Mouse (Mus musculus): Measurements from ENCODE around the gene Hmcn2. TPM values are rescaled to one million over a fixed set of nuclear protein-coding genes. Genes with fewer than 3 reads are reported as not detected.

Gene Hmcn2
- polyA plus RNA-seq, 1 experiment from 2014 or later: 5.6 TPM

- ATAC-seq (ENCODE audit: insufficient read depth, low FRiP score): no peak
- Histone ChIP-seq H3K4me1 (ENCODE audit: control insufficient read depth, insufficient read depth, low read length) (no peaks in the 10 kb centered on the region), H3K9me3 (replicated peaks; ENCODE audit: control insufficient read depth, low read length) (no peaks in the 10 kb centered on the region), H3K36me3 (ENCODE audit: control insufficient read depth, insufficient read depth, low read length) (no peaks in the 10 kb centered on the region), H3K27me3 (ENCODE audit: control insufficient read depth, insufficient read depth, low read length) (no peaks in the 10 kb centered on the region), H3K9ac (ENCODE audit: low read length) (no peak overlapping the region), H3K4me2 (ENCODE audit: low read depth, low read length) (no peak overlapping the region), H3K27ac (ENCODE audit: low read length) (no peak overlapping the region), H3K4me3 (replicated peaks; ENCODE audit: low read length) (no peak overlapping the region)
- 63% methylated on average over 5 of the region's 5 CpGs for whole genome bisulfite sequencing
Observed at GRCm38 (mm10) chr2:31356771-31357170, 42.6 kb downstream of the Hmcn2 start.

GRCm38 (mm10) chr2:31359316-31359715, 45.1 kb downstream of the Hmcn2 start:
- Histone ChIP-seq H3K36me3 (ENCODE audit: control insufficient read depth, insufficient read depth, low read length) (no peaks in the 10 kb centered on the region), H3K4me3 (replicated peaks; ENCODE audit: low read length) (no peak overlapping the region), H3K4me1 (ENCODE audit: control insufficient read depth, insufficient read depth, low read length) (no peaks in the 10 kb centered on the region), H3K9ac (ENCODE audit: low read length) (no peak overlapping the region), H3K4me2 (ENCODE audit: low read depth, low read length) (no peak overlapping the region), H3K27ac (ENCODE audit: low read length) (no peak overlapping the region), H3K9me3 (replicated peaks; ENCODE audit: control insufficient read depth, low read length) (no peaks in the 10 kb centered on the region), H3K27me3 (ENCODE audit: control insufficient read depth, insufficient read depth, low read length) (no peaks in the 10 kb centered on the region)
- WGBS: 74% methylated on average over 7 of the region's 7 CpGs
- no peak for ATAC-seq (ENCODE audit: insufficient read depth, low FRiP score)

DNA sequence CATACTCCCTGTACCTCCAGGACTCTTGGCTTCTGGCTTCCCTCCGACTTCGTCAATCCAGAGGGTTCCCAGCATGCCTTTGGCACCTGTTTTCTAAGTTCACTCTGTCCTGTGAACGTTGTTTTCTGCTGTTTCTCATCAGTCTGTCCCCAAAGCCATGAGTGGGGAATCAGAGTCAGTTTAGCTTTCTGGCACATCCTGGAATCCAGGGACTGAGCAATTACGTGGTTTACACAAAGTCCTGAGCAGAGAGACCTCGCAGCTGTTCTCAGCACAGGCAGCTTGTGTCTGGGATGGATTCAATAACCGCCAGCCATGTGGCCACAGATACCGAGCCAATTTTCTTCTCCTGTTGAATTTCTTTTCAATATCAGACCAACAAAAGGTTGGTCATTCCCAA, 53.0 kb downstream of the Hmcn2 start:
- no peak overlapping the region for H3K4me3 ChIP-seq (replicated peaks; ENCODE audit: low read length)
- H3K27me3 ChIP-seq (ENCODE audit: control insufficient read depth, insufficient read depth, low read length): no peaks in the 10 kb centered on the region
- H3K36me3 ChIP-seq (ENCODE audit: control insufficient read depth, insufficient read depth, low read length): no peaks in the 10 kb centered on the region; the same call in 1 of the 2 replicates
- H3K27ac ChIP-seq (ENCODE audit: low read length): no peak overlapping the region
- 52% methylated on average over 7 of the region's 7 CpGs for WGBS
- H3K9ac ChIP-seq (ENCODE audit: low read length): no peak overlapping the region
- 0 out of 2 replicates have a peak, but pooled peaks cover 3% of the 10 kb centered on the region for H3K9me3 ChIP-seq (replicated peaks; ENCODE audit: control insufficient read depth, low read length)
- H3K4me2 ChIP-seq (ENCODE audit: low read depth, low read length): no peak overlapping the region
- no peak for ATAC-seq (ENCODE audit: insufficient read depth, low FRiP score)
- no peaks in the 10 kb centered on the region for H3K4me1 ChIP-seq (ENCODE audit: control insufficient read depth, insufficient read depth, low read length)

- H3K4me1 ChIP-seq (ENCODE audit: control insufficient read depth, insufficient read depth, low read length): no peaks in the 10 kb centered on the region
- no peak overlapping the region for H3K4me3 ChIP-seq (replicated peaks; ENCODE audit: low read length)
- no peak overlapping the region for H3K9ac ChIP-seq (ENCODE audit: low read length)
- 0 out of 2 replicates have a peak, but pooled peaks cover 5% of the 10 kb centered on the region for H3K9me3 ChIP-seq (replicated peaks; ENCODE audit: control insufficient read depth, low read length)
- no peak for ATAC-seq (ENCODE audit: insufficient read depth, low FRiP score)
- WGBS: 63% methylated on average over 9 of the region's 9 CpGs
- no peaks in the 10 kb centered on the region for H3K27me3 ChIP-seq (ENCODE audit: control insufficient read depth, insufficient read depth, low read length)
- H3K27ac ChIP-seq (ENCODE audit: low read length): no peak overlapping the region
- H3K36me3 ChIP-seq (ENCODE audit: control insufficient read depth, insufficient read depth, low read length): no peaks in the 10 kb centered on the region; the same call in 1 of the 2 replicates
- no peak overlapping the region for H3K4me2 ChIP-seq (ENCODE audit: low read depth, low read length)
Observed at GRCm38 (mm10) chr2:31371396-31371795, 57.2 kb downstream of the Hmcn2 start.

DNA sequence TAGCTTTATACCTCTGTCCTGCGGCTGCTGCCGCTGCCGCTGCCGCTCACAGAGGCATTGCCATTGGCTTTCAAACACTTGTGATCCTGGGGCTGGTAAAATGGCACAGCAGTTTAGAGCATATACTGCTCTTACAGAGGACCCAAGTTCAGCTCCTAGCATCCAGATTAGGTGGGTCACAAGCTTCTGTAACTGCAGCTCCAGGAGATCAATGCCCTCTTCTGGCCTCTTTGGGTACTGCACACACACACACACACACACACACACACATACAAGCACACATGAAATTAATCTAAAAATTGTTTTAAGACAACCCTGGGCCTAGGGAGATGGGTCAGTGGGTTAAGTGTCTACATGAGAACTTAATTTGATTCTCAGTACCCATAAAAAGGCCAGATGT, 58.0 kb downstream of the Hmcn2 start:
- no peak overlapping the region for H3K27ac ChIP-seq (ENCODE audit: low read length)
- no peaks in the 10 kb centered on the region for H3K4me1 ChIP-seq (ENCODE audit: control insufficient read depth, insufficient read depth, low read length)
- ATAC-seq (ENCODE audit: insufficient read depth, low FRiP score): no peak
- H3K36me3 ChIP-seq (ENCODE audit: control insufficient read depth, insufficient read depth, low read length): no peaks in the 10 kb centered on the region; the same call in 1 of the 2 replicates
- WGBS: 95% methylated on average over 4 of the region's 4 CpGs
- H3K27me3 ChIP-seq (ENCODE audit: control insufficient read depth, insufficient read depth, low read length): no peaks in the 10 kb centered on the region
- no peak overlapping the region for H3K4me3 ChIP-seq (replicated peaks; ENCODE audit: low read length)
- 0 out of 2 replicates have a peak, but pooled peaks cover 5% of the 10 kb centered on the region for H3K9me3 ChIP-seq (replicated peaks; ENCODE audit: control insufficient read depth, low read length)
- no peak overlapping the region for H3K4me2 ChIP-seq (ENCODE audit: low read depth, low read length)
- H3K9ac ChIP-seq (ENCODE audit: low read length): no peak overlapping the region

- Histone ChIP-seq H3K4me3 (replicated peaks; ENCODE audit: low read length) (no peak overlapping the region), H3K27me3 (ENCODE audit: control insufficient read depth, insufficient read depth, low read length) (no peaks in the 10 kb centered on the region), H3K4me1 (ENCODE audit: control insufficient read depth, insufficient read depth, low read length) (no peaks in the 10 kb centered on the region), H3K9me3 (replicated peaks; ENCODE audit: control insufficient read depth, low read length) (0 out of 2 replicates have a peak, but pooled peaks cover 5% of the 10 kb centered on the region), H3K9ac (ENCODE audit: low read length) (no peak overlapping the region), H3K36me3 (ENCODE audit: control insufficient read depth, insufficient read depth, low read length) (no peaks in the 10 kb centered on the region; the same call in 1 of the 2 replicates), H3K4me2 (ENCODE audit: low read depth, low read length) (no peak overlapping the region), H3K27ac (ENCODE audit: low read length) (no peak overlapping the region)
- ATAC-seq (ENCODE audit: insufficient read depth, low FRiP score): peak; percentile 48; the same call in 1 of the 2 replicates
- 42% methylated on average over 1 of the region's 1 CpGs for WGBS
Observed at GRCm38 (mm10) chr2:31374415-31374814, 60.2 kb downstream of the Hmcn2 start.

GRCm38 (mm10) chr2:31376057-31376456, 61.8 kb downstream of the Hmcn2 start:
- no peak overlapping the region for H3K27ac ChIP-seq (ENCODE audit: low read length)
- H3K27me3 ChIP-seq (ENCODE audit: control insufficient read depth, insufficient read depth, low read length): no peaks in the 10 kb centered on the region
- H3K9me3 ChIP-seq (replicated peaks; ENCODE audit: control insufficient read depth, low read length): 0 out of 2 replicates have a peak, but pooled peaks cover 5% of the 10 kb centered on the region
- no peak overlapping the region for H3K9ac ChIP-seq (ENCODE audit: low read length)
- no peak for ATAC-seq (ENCODE audit: insufficient read depth, low FRiP score)
- H3K4me1 ChIP-seq (ENCODE audit: control insufficient read depth, insufficient read depth, low read length): no peaks in the 10 kb centered on the region
- 49% methylated on average over 3 of the region's 3 CpGs for WGBS
- no peak overlapping the region for H3K4me2 ChIP-seq (ENCODE audit: low read depth, low read length)
- no peak overlapping the region for H3K4me3 ChIP-seq (replicated peaks; ENCODE audit: low read length)
- no peaks in the 10 kb centered on the region; the same call in 1 of the 2 replicates for H3K36me3 ChIP-seq (ENCODE audit: control insufficient read depth, insufficient read depth, low read length)

DNA sequence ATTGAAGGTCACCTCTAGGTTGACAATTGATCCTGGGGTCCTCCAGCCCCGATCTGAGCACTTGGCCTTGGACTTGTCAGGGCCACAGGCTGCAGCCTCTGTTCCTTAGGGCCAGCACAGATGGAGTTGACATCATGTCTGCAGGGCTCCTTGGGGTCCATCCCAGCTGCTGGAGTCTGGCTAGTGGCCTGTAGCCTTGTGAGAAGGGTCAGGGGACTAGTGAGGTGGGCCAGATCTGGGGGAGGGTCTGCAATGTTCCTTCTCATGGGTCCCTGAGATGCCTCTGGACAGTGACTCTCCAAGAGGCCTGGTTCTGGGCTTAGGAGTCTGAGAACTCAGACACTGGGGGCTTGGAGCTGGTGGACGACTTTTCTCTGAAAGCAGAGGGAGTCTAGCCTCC, 63.3 kb downstream of the Hmcn2 start:
- H3K36me3 ChIP-seq (ENCODE audit: control insufficient read depth, insufficient read depth, low read length): no peaks in the 10 kb centered on the region
- no peak for ATAC-seq (ENCODE audit: insufficient read depth, low FRiP score)
- no peaks in the 10 kb centered on the region for H3K27me3 ChIP-seq (ENCODE audit: control insufficient read depth, insufficient read depth, low read length)
- H3K9me3 ChIP-seq (replicated peaks; ENCODE audit: control insufficient read depth, low read length): no peaks in the 10 kb centered on the region
- no peak overlapping the region for H3K9ac ChIP-seq (ENCODE audit: low read length)
- no peak overlapping the region for H3K4me3 ChIP-seq (replicated peaks; ENCODE audit: low read length)
- no peaks in the 10 kb centered on the region for H3K4me1 ChIP-seq (ENCODE audit: control insufficient read depth, insufficient read depth, low read length)
- no peak overlapping the region for H3K27ac ChIP-seq (ENCODE audit: low read length)
- H3K4me2 ChIP-seq (ENCODE audit: low read depth, low read length): no peak overlapping the region
- WGBS: 58% methylated on average over 2 of the region's 2 CpGs

GRCm38 (mm10) chr2:31381292-31381846, 67.2 kb downstream of the Hmcn2 start:
- no peak overlapping the region for H3K9ac ChIP-seq (ENCODE audit: low read length)
- H3K27ac ChIP-seq (ENCODE audit: low read length): no peak overlapping the region
- peak; percentile 36; the same call in 1 of the 2 replicates for ATAC-seq (ENCODE audit: insufficient read depth, low FRiP score)
- no peak overlapping the region for H3K4me3 ChIP-seq (replicated peaks; ENCODE audit: low read length)
- no peak overlapping the region for H3K4me2 ChIP-seq (ENCODE audit: low read depth, low read length)
- no peaks in the 10 kb centered on the region for H3K4me1 ChIP-seq (ENCODE audit: control insufficient read depth, insufficient read depth, low read length)
- H3K9me3 ChIP-seq (replicated peaks; ENCODE audit: control insufficient read depth, low read length): no peaks in the 10 kb centered on the region
- H3K36me3 ChIP-seq (ENCODE audit: control insufficient read depth, insufficient read depth, low read length): no peaks in the 10 kb centered on the region
- 64% methylated on average over 4 of the region's 4 CpGs for WGBS
- no peaks in the 10 kb centered on the region for H3K27me3 ChIP-seq (ENCODE audit: control insufficient read depth, insufficient read depth, low read length)
